Mouse (Mus musculus) stomach, postnatal 0 days (tissue): ENCODE data around the gene Acot7. TPM values are rescaled to one million over a fixed set of nuclear protein-coding genes. Genes with fewer than 3 reads are reported as not detected.
A peak's percentile ranks its signal among the peaks of the same experiment; 100 is the strongest.
"Not testable (repeated sequence)": the region's sequence is repeated elsewhere in the genome, so short reads cannot be mapped to it uniquely, and the experiment has no call there.

Experiments
- ATAC-seq: fragments of 200-750 bp; cut with Nextera tagmentation; 2 replicates; pipeline ENCODE4 v1.8.0; 2017; ENCODE audit not compliant: low FRiP score, low TSS enrichment
- DNase-seq: peaks from one replicate; pipeline ENCODE4 v3.0.0-alpha.2; 2016; ENCODE audit warnings: low spot score
- H3K27ac ChIP-seq: fragments of 300-500 bp; sonication (generic); replicated peaks from 2 replicates; pipeline ENCODE4 v1.5.1; 2014; ENCODE audit warnings: mild to moderate bottlenecking, control low read depth
- H3K27me3 ChIP-seq: fragments of 300-500 bp; sonication (generic); 2 replicates; pipeline ENCODE4 v1.6.1; 2014; ENCODE audit warnings: low read length; ENCODE audit not compliant: control insufficient read depth, insufficient read depth
- H3K36me3 ChIP-seq: fragments of 300-500 bp; sonication (generic); 2 replicates; pipeline ENCODE4 v1.6.1; 2014; ENCODE audit warnings: low read length, mixed read lengths; ENCODE audit not compliant: control insufficient read depth, insufficient read depth
- H3K4me1 ChIP-seq: fragments of 300-500 bp; sonication (generic); replicated peaks from 2 replicates; pipeline ENCODE4 v1.6.1; 2014; ENCODE audit warnings: antibody characterized with exemption; ENCODE audit not compliant: control insufficient read depth, insufficient read depth
- H3K4me2 ChIP-seq: fragments of 300-500 bp; sonication (generic); replicated peaks from 2 replicates; pipeline ENCODE4 v1.6.1; 2014; ENCODE audit warnings: low read depth, mild to moderate bottlenecking, control low read depth, moderate library complexity
- H3K4me3 ChIP-seq: fragments of 300-500 bp; sonication (generic); 2 replicates; pipeline ENCODE4 v1.5.1; 2014; ENCODE audit warnings: low read depth, low read length, control low read depth
- H3K9ac ChIP-seq: fragments of 300-500 bp; sonication (generic); 2 replicates; pipeline ENCODE4 v1.6.1; 2014; ENCODE audit warnings: mild to moderate bottlenecking, low read length, control low read depth, mixed read lengths
- H3K9me3 ChIP-seq: fragments of 300-500 bp; sonication (generic); 2 replicates; pipeline ENCODE4 v1.6.1; 2016; ENCODE audit warnings: low read length; ENCODE audit not compliant: control insufficient read depth
- CTCF ChIP-seq: IDR thresholded peaks from 2 replicates; pipeline ENCODE4 v1.5.1; 2016; ENCODE audit warnings: antibody characterized with exemption, low read depth, mild to moderate bottlenecking, moderate library complexity
- EP300 ChIP-seq: optimal IDR thresholded peaks from 2 replicates; pipeline ENCODE3; 2016; ENCODE audit warnings: antibody characterized with exemption
- whole genome bisulfite sequencing: fragments of 180-500 bp; shearing (Covaris S2); extraction: QIAGEN DNeasy Blood & Tissue Kit; methylation state at CpG from one replicate; pipeline ENCODE4 v1.1.7; 2014; 5-methylcytosine and 5-hydroxymethylcytosine counted together
- polyA plus RNA-seq: library from polyadenylated mRNA; unstranded; fragments of >200 nt; fragmentation: Nextera tagmentation; extraction: Ambion mirVana; gene quantifications from 2 replicates; pipeline ENCODE4 v1.2.1, GENCODE M21; 2015

Gene Acot7
- polyA plus RNA-seq, 1 experiment from 2014 or later: 55.0 TPM

DNA sequence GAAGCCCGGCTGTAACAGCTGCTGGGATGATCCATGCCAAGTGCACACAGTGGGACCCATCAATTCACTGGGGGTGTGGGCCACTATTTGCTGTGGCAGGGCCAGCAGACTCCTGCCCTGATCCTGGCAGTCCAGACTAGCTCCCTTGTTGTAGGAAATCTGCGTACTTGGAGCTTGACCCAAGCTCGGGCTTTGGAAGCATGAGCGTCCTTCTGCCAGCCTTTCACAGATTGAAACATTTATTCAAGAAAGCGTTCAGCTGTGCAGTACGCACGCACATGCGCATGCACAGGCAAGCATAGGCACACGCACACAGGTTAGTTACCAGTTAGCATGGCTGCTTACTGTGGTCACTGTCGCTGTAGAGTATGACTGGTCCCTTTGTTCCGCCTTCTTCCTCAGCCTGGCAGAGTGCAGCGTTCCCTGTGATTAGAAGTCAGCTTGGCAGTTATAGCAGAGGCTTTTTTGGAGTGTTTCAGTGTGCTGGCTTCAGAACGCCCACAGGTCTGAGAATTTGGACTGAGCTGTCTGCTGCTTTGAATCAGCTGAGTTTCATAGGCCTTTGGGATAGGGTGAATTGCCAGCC, 49.1 kb downstream of the Acot7 start:
- 78% methylated on average over 13 of the region's 13 CpGs for WGBS
- Histone ChIP-seq H3K27ac (no peak overlapping the region), H3K4me2 (no peak overlapping the region), H3K27me3 (no peaks in the 10 kb centered on the region), H3K36me3 (no peaks in the 10 kb centered on the region), H3K4me3 (no peak overlapping the region), H3K9me3 (no peaks in the 10 kb centered on the region), H3K9ac (no peak overlapping the region), H3K4me1 (no peaks in the 10 kb centered on the region)
- ATAC-seq (no peak), DNase-seq (no peak)
- TF ChIP-seq EP300 (no peak), CTCF (no peak)

GRCm38 (mm10) chr4:152227749-152228527, 50.0 kb downstream of the Acot7 start:
- Histone ChIP-seq H3K9ac (no peak overlapping the region), H3K4me2 (no peak overlapping the region), H3K27ac (no peak overlapping the region), H3K4me1 (no peaks in the 10 kb centered on the region), H3K27me3 (no peaks in the 10 kb centered on the region), H3K36me3 (no peaks in the 10 kb centered on the region), H3K9me3 (no peaks in the 10 kb centered on the region), H3K4me3 (no peak overlapping the region)
- TF ChIP-seq CTCF: no peak
- TF ChIP-seq EP300: no peak
- ATAC-seq: no peak
- DNase-seq: no peak
- WGBS: 80% methylated on average over 12 of the region's 12 CpGs

GRCm38 (mm10) chr4:152230331-152230730, 52.4 kb downstream of the Acot7 start:
- WGBS: 33% methylated on average over 4 of the region's 4 CpGs

GRCm38 (mm10) chr4:152231326-152231725, 53.4 kb downstream of the Acot7 start:
- no peaks in the 10 kb centered on the region for H3K9me3 ChIP-seq
- H3K27me3 ChIP-seq: no peaks in the 10 kb centered on the region
- no peak overlapping the region for H3K27ac ChIP-seq
- H3K4me2 ChIP-seq: no peak overlapping the region
- DNase-seq (no peak), ATAC-seq (no peak)
- TF ChIP-seq EP300: no peak
- no peaks in the 10 kb centered on the region for H3K4me1 ChIP-seq
- no peak overlapping the region for H3K9ac ChIP-seq
- 80% methylated on average over 7 of the region's 7 CpGs for WGBS
- no peaks in the 10 kb centered on the region for H3K36me3 ChIP-seq
- no peak overlapping the region for H3K4me3 ChIP-seq

More at GRCm38 (mm10) chr4:152230331-152230730, 52.4 kb downstream of the Acot7 start:
- not testable (repeated sequence) for H3K4me3 ChIP-seq, H3K27ac ChIP-seq, H3K27me3 ChIP-seq, H3K36me3 ChIP-seq, H3K4me1 ChIP-seq, H3K9ac ChIP-seq, H3K4me2 ChIP-seq, H3K9me3 ChIP-seq, ATAC-seq
- DNase-seq: peak; percentile 48

GRCm38 (mm10) chr4:152232411-152232903, 54.5 kb downstream of the Acot7 start:
- H3K36me3 ChIP-seq: no peaks in the 10 kb centered on the region
- H3K4me3 ChIP-seq: no peak overlapping the region
- no peaks in the 10 kb centered on the region for H3K4me1 ChIP-seq
- no peaks in the 10 kb centered on the region for H3K27me3 ChIP-seq
- H3K9ac ChIP-seq: no peak overlapping the region
- ATAC-seq (no peak), DNase-seq (no peak)
- no peak for TF ChIP-seq EP300
- no peak for TF ChIP-seq CTCF
- no peak overlapping the region for H3K4me2 ChIP-seq
- H3K9me3 ChIP-seq: no peaks in the 10 kb centered on the region
- WGBS: 91% methylated on average over 4 of the region's 4 CpGs
- H3K27ac ChIP-seq: no peak overlapping the region

DNA sequence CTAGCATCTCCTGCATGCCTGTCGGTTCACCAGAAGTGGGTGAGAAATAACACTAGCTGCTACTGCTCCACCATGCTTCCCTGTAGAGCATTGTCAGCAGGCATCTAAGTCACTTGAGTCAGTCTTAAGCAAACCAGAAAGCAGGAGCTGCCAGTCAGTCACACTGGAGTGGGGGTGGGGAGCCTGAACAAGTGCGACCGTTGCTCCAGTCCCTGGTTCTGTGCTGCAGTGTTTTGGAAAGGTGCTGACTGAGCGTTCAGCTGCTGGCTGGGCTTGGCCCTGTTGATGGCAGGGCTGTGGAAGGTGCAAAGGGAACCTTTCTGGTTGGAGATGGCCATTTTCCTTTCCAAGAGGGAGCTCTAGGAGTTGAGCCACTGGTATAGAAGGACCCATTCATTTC, 62.0 kb downstream of the Acot7 start:
- no peak overlapping the region for H3K27ac ChIP-seq
- H3K9ac ChIP-seq: no peak overlapping the region
- WGBS: 70% methylated on average over 4 of the region's 4 CpGs
- DNase-seq (no peak), ATAC-seq (no peak)
- TF ChIP-seq EP300 (no peak), CTCF (no peak)
- H3K4me1 ChIP-seq: no peaks in the 10 kb centered on the region
- H3K9me3 ChIP-seq: no peaks in the 10 kb centered on the region
- no peak overlapping the region for H3K4me3 ChIP-seq
- H3K4me2 ChIP-seq: no peak overlapping the region
- no peaks in the 10 kb centered on the region for H3K27me3 ChIP-seq
- no peaks in the 10 kb centered on the region; the same call in 1 of the 2 replicates for H3K36me3 ChIP-seq
